Mouse (Mus musculus) neural tube, embryonic 12.5 days (tissue): Measurements from ENCODE around the gene Ankle1. TPM values are rescaled to one million over a fixed set of nuclear protein-coding genes. Genes with fewer than 3 reads are reported as not detected.

Source experiments
- ATAC-seq: fragments of 200-750 bp; cut with Nextera tagmentation; 2 replicates; pipeline ENCODE4 v1.8.0; 2017; ENCODE audit warnings: low read depth, mild to moderate bottlenecking, moderate TSS enrichment, moderate library complexity; ENCODE audit not compliant: low FRiP score
- H3K27ac ChIP-seq: fragments of 300-500 bp; sonication (generic); 2 replicates; pipeline ENCODE4 v1.5.1; 2016
- H3K27me3 ChIP-seq: fragments of 300-500 bp; sonication (generic); replicated peaks from 2 replicates; pipeline ENCODE4 v1.6.1; 2016; ENCODE audit warnings: mild to moderate bottlenecking
- H3K36me3 ChIP-seq: fragments of 300-500 bp; sonication (generic); 2 replicates; pipeline ENCODE4 v1.6.1; 2016; ENCODE audit warnings: mild to moderate bottlenecking
- H3K4me1 ChIP-seq: fragments of 300-500 bp; sonication (generic); 2 replicates; pipeline ENCODE4 v1.6.1; 2016
- H3K4me2 ChIP-seq: fragments of 300-500 bp; sonication (generic); replicated peaks from 2 replicates; pipeline ENCODE4 v1.6.1; 2016; ENCODE audit warnings: mild to moderate bottlenecking
- H3K4me3 ChIP-seq: fragments of 300-500 bp; sonication (generic); 2 replicates; pipeline ENCODE4 v1.5.1; 2016
- H3K9ac ChIP-seq: fragments of 300-500 bp; sonication (generic); 2 replicates; pipeline ENCODE4 v1.6.1; 2016; ENCODE audit warnings: mild to moderate bottlenecking
- H3K9me3 ChIP-seq: fragments of 300-500 bp; sonication (generic); 2 replicates; pipeline ENCODE4 v1.6.1; 2016; ENCODE audit warnings: mild to moderate bottlenecking
- WGBS: fragments of 180-500 bp; shearing (Covaris S2); methylation state at CpG from one replicate; pipeline ENCODE4 v1.1.7; 2016; 5-methylcytosine and 5-hydroxymethylcytosine counted together
- polyA plus RNA-seq: library from polyadenylated mRNA; unstranded; fragments of >200 nt; fragmentation: Nextera tagmentation; extraction: Ambion mirVana; gene quantifications from 2 replicates; pipeline ENCODE4 v1.2.1, GENCODE M21; 2016

Ankle1 gene
- polyA plus RNA-seq, result 24.0 and 26.6 TPM in 2 replicates

DNA sequence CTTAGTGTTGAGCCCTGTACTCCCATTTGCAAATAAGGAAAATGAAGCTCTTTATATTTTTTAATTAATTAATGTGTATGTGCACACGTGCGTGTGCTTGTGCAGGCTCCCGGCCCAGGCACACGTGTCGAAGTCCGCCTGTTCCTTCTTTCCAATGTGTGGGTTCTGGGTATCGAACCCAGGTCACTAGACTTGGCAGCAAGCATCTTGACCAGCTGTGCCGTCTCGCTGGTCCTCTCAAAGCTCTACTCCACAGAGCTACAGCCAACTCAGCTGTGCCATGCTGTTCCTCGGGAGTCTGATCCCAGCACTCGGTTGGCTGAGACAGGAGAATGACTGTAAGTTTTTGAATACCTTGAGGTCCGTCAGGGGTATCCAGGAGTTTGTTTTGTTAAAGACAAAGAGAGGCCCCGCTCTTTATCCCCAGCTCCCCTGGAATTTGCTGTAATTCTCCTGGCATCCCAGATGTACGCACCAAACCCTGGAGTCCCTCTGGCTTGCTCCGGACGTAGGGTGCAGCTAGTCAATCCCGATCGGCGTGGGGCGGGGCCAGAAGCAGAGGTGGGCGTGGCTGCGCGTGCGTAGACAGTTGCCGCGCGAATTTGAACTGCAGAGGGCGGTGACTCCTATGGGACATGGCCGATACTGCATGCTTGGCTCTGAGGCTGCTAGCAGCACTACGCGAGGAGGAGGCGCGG is at the start of gene Ankle1:
Gene Ankle1 (plus strand): TSS at position 610 of the 698 bp plus-strand sequence.
- Histone ChIP-seq H3K27me3 (no peaks in the 10 kb centered on the region), H3K4me2 (peak within 1 kb of the TSS; percentile 93), H3K27ac (no peak within 1 kb of the TSS), H3K9me3 (no peaks in the 10 kb centered on the region), H3K4me3 (peak within 1 kb of the TSS; percentile 55), H3K9ac (peak within 1 kb of the TSS; percentile 63), H3K4me1 (peaks cover 14% of the 10 kb centered on the region), H3K36me3 (peaks cover 17% of the 10 kb centered on the region)
- 15% methylated on average over 33 of the region's 33 CpGs for WGBS
- ATAC-seq, result peak; percentile 89

DNA sequence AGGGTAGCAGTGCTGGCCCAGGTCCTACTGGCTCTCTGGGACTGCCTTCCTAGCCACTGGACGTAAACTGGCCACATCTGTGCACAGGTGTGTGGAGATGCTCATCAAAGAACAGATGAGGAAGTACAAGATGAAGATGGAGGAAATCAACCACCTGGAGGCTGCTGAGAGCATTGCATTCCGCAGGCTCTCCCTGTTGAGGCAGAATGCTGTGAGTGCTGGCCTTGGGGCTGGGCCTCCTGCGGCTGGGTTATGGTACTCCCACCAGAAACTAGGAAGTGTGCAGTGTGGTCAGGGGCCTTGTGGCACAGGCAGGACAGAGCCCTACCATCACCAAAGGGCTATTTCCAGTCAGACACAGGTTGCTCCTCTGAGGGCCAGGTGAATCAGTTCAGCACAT is 47.8 kb upstream of the Ankle1 start:
- no peaks in the 10 kb centered on the region for H3K9me3 ChIP-seq
- no peak overlapping the region for H3K4me2 ChIP-seq
- peaks cover 70% of the 10 kb centered on the region for H3K36me3 ChIP-seq
- no peak overlapping the region for H3K4me3 ChIP-seq
- ATAC-seq, result no peak
- H3K4me1 ChIP-seq, result no peaks in the 10 kb centered on the region
- H3K27me3 ChIP-seq, result no peaks in the 10 kb centered on the region
- WGBS, result 93% methylated on average over 3 of the region's 3 CpGs
- no peak overlapping the region for H3K9ac ChIP-seq
- H3K27ac ChIP-seq, result no peak overlapping the region

DNA sequence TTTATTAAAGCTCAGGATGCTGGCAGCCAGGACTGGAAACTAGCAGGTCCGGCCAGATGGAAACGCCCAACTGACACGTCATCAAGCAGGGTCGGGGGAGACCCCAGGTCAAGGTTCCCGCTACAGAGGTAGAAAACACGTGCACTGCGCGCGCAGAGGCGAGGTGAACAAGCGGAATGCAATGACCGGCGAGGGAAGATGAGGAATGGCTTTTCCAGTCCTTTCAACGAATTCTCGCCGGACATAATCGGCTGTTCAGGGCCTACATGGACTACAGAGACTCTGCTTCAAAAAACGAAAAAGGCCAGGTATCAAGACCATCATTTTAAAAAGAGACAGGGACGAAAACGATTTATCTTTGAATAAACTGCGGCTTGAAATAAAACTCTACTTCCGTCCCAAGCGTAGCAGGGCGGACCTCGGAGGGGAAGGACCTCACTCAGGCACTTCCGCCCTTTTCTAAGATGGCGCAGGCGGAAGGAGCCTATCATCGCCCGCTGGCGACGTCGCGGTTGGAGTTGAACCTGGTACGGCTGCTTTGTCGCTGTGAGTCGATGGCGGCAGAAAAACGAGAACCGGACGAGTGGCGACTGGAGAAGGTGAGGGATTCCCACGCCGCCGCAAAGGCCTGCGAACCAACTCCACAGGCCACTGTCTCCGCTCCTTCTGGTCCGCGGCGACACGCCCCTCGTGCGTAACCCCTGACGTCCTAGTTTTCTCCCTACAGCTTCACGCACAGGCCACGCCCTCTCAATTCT is 38.9 kb upstream of the Ankle1 start, which contains the start of gene Use1:
Gene Use1 (plus strand): TSS at position 78 of the 758 bp plus-strand sequence.
- peak; percentile 80 for ATAC-seq
- H3K27ac ChIP-seq, result peak within 1 kb of the TSS; percentile 34; the same call in 1 of the 2 replicates
- H3K9ac ChIP-seq, result peak within 1 kb of the TSS; percentile 62
- H3K27me3 ChIP-seq, result no peaks in the 10 kb centered on the region
- under 1% methylated on average over 56 of the region's 56 CpGs for WGBS
- peak within 1 kb of the TSS; percentile 58 for H3K4me3 ChIP-seq
- peak within 1 kb of the TSS; percentile 77 for H3K4me2 ChIP-seq
- H3K36me3 ChIP-seq, result peaks cover 10% of the 10 kb centered on the region
- H3K4me1 ChIP-seq, result peaks cover 26% of the 10 kb centered on the region
- no peaks in the 10 kb centered on the region for H3K9me3 ChIP-seq

DNA sequence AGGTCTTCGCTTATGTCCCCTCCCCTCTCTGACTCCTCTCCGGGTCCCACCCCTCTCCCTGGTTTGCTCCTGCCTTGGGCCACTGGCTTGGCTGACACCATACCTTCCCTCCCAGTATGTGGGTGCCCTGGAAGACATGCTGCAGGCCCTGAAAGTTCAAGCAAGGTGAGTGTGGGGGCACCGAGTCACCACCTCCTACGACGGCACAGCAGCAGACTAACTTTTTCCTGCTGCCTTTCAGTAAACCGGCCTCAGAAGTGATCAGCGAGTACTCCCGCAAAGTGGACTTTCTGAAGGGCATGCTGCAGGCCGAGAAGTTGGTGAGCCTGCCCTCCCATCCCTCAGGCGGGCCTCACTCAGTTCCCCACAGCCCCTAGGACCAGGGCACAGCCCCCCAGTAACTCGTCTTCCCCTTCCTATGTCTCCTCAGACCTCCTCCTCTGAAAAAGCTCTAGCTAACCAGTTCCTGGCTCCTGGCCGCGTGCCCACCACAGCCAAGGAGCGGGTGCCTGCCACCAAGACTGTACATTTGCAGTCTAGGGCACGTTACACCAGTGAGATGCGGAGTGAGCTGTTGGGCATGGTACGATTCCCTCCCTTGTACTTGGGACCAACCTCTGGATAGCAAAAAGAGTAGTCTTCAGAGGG is 38.2 kb upstream of the Ankle1 start:
- peak overlapping the region; percentile 77 for H3K4me2 ChIP-seq
- WGBS, result 57% methylated on average over 17 of the region's 17 CpGs
- peaks cover 10% of the 10 kb centered on the region for H3K36me3 ChIP-seq
- H3K9me3 ChIP-seq, result no peaks in the 10 kb centered on the region
- no peaks in the 10 kb centered on the region for H3K27me3 ChIP-seq
- peak overlapping the region; percentile 58 for H3K4me3 ChIP-seq
- peak overlapping the region; percentile 62 for H3K9ac ChIP-seq
- peaks cover 26% of the 10 kb centered on the region for H3K4me1 ChIP-seq
- no peak overlapping the region; the same call in 1 of the 2 replicates for H3K27ac ChIP-seq
- no peak for ATAC-seq

DNA sequence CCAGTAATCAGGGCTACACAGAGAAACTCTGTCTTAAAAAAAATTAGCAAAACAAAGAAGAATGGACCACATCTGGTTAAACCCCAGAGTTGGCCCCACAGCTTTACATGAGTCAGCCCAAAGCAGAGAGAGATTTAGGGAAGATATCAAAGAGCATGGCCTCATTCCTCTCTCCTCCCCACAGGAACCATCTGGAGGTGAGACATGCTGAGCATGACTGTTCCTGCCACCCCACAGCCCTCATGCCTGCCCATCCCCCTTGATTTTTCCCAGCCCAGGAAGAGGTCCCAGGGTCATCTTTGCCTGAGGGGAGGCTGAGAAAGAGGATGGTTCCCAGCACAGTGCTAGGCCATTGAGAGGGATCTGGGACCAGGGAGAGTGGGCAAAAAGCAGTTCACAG is 37.4 kb upstream of the Ankle1 start:
- no peak for ATAC-seq
- H3K27me3 ChIP-seq, result no peaks in the 10 kb centered on the region
- H3K27ac ChIP-seq, result no peak overlapping the region
- H3K36me3 ChIP-seq, result peaks cover 13% of the 10 kb centered on the region
- 0 out of 2 replicates have a peak overlapping the region, but pooled peaks have one; percentile 77 for H3K4me2 ChIP-seq
- H3K9me3 ChIP-seq, result no peaks in the 10 kb centered on the region
- H3K4me1 ChIP-seq, result peaks cover 26% of the 10 kb centered on the region
- no peak overlapping the region for H3K9ac ChIP-seq
- H3K4me3 ChIP-seq, result no peak overlapping the region

DNA sequence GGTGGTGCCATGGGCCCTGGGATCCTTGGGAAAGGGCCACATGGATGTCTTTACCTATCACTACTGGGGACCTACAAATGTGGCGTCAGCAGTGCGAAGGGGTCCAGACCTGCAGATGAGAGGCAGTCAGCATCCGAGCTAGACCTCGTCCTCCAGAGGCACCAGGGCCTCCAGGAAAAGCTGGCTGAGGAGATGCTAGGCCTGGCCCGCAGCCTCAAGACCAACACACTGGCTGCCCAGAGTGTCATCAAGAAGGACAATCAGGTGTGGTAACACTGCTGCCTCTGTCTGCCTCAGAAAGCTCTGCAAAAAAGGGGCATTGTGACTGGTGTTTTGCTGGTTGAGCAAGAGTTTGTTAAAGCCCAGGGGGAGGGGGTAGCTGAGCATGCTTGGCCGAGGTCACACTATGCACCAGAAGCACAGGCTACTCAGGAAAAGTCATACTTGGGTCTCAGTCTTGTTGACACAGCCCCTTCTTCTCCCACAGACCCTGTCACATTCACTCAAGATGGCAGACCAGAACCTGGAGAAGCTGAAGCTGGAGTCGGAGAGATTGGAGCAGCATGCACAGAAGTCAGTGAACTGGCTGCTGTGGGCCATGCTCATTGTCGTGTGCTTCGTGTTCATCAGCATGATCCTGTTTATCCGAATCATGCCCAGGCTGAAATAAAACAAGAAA is 36.6 kb upstream of the Ankle1 start:
- 90% methylated on average over 10 of the region's 10 CpGs for WGBS
- no peak overlapping the region for H3K9ac ChIP-seq
- no peak for ATAC-seq
- 0 out of 2 replicates have a peak overlapping the region, but pooled peaks have one; percentile 5 for H3K4me2 ChIP-seq
- peaks cover 21% of the 10 kb centered on the region for H3K36me3 ChIP-seq
- peaks cover 26% of the 10 kb centered on the region for H3K4me1 ChIP-seq
- no peaks in the 10 kb centered on the region for H3K9me3 ChIP-seq
- H3K27me3 ChIP-seq, result no peaks in the 10 kb centered on the region
- H3K4me3 ChIP-seq, result no peak overlapping the region
- no peak overlapping the region for H3K27ac ChIP-seq

GRCm38 (mm10) chr8:71370711-71371235 is 35.0 kb upstream of the Ankle1 start:
- no peak for ATAC-seq
- Histone ChIP-seq H3K4me3 (peak overlapping the region; percentile 74), H3K4me2 (peak overlapping the region; percentile 51), H3K36me3 (peaks cover 26% of the 10 kb centered on the region), H3K27me3 (no peaks in the 10 kb centered on the region), H3K9me3 (no peaks in the 10 kb centered on the region), H3K4me1 (peaks cover 35% of the 10 kb centered on the region), H3K27ac (no peak overlapping the region), H3K9ac (no peak overlapping the region)
- 18% methylated on average over 5 of the region's 5 CpGs for WGBS

DNA sequence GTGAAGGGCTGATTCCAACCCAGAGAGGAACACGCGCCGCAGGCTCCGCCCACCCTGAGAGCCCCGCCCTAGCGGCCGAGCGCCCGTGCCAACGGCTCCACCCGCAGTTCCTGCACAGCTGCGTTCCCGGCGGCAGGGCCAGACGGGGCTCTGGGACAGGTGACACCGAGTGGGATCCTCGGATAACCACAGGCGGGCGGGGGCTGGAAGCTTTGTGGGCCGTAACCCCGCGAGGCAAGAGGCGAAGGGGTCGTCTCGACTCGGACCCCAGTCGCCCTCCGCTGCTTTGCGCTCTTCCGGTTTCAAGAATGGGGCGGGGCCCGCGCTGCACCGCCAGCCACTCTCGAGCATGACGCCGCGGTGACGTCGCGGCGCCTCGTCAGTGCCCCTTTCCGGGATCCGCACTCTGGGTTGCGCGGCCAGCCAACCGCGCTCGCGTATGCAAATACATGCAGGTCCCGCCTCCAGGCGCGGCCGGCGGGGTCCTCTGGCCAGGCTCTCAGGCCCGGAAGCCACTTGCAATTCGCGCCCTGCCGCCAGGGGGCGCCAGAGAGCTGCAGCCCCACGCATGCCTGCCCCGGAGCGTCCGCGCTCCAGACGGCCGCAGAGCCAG is 34.5 kb upstream of the Ankle1 start, which contains the start of gene Ocel1:
Gene Ocel1 (plus strand): TSS at position 63 of the 613 bp plus-strand sequence.
- WGBS, result under 1% methylated on average over 68 of the region's 68 CpGs
- Histone ChIP-seq H3K27me3 (no peaks in the 10 kb centered on the region), H3K36me3 (peaks cover 26% of the 10 kb centered on the region), H3K9ac (peak within 1 kb of the TSS; percentile 61), H3K4me3 (peak within 1 kb of the TSS; percentile 74), H3K4me2 (peak within 1 kb of the TSS; percentile 51), H3K4me1 (peaks cover 36% of the 10 kb centered on the region), H3K9me3 (no peaks in the 10 kb centered on the region), H3K27ac (peak within 1 kb of the TSS; percentile 75; the same call in 1 of the 2 replicates)
- ATAC-seq, result peak; percentile 79

GRCm38 (mm10) chr8:71372427-71372826 is 33.4 kb upstream of the Ankle1 start:
- no peak for ATAC-seq
- Histone ChIP-seq H3K4me1 (peaks cover 41% of the 10 kb centered on the region), H3K27me3 (no peaks in the 10 kb centered on the region; the same call in 1 of the 2 replicates)

GRCm38 (mm10) chr8:71373000-71373399 is 32.8 kb upstream of the Ankle1 start:
- peaks cover 30% of the 10 kb centered on the region for H3K36me3 ChIP-seq
- H3K4me3 ChIP-seq, result no peak overlapping the region
- ATAC-seq, result no peak
- H3K27ac ChIP-seq, result no peak overlapping the region
- H3K9ac ChIP-seq, result no peak overlapping the region
- no peaks in the 10 kb centered on the region; the same call in 1 of the 2 replicates for H3K27me3 ChIP-seq
- WGBS, result 93% methylated on average over 3 of the region's 3 CpGs
- H3K4me2 ChIP-seq, result no peak overlapping the region
- H3K4me1 ChIP-seq, result peaks cover 36% of the 10 kb centered on the region
- H3K9me3 ChIP-seq, result no peaks in the 10 kb centered on the region

More at GRCm38 (mm10) chr8:71372427-71372826, 33.4 kb upstream of the Ankle1 start:
- 89% methylated on average over 12 of the region's 12 CpGs for WGBS
- Histone ChIP-seq H3K4me2 (no peak overlapping the region), H3K9ac (no peak overlapping the region), H3K4me3 (no peak overlapping the region), H3K36me3 (peaks cover 26% of the 10 kb centered on the region), H3K27ac (no peak overlapping the region), H3K9me3 (no peaks in the 10 kb centered on the region)

GRCm38 (mm10) chr8:71374616-71375206 is 31.1 kb upstream of the Ankle1 start:
- H3K4me2 ChIP-seq, result no peak overlapping the region
- no peak overlapping the region for H3K9ac ChIP-seq
- H3K4me3 ChIP-seq, result no peak overlapping the region
- no peak overlapping the region for H3K27ac ChIP-seq
- peaks cover 27% of the 10 kb centered on the region for H3K36me3 ChIP-seq
- WGBS, result 81% methylated on average over 17 of the region's 17 CpGs
- peaks cover 45% of the 10 kb centered on the region for H3K4me1 ChIP-seq
- ATAC-seq, result no peak
- no peaks in the 10 kb centered on the region; the same call in 1 of the 2 replicates for H3K27me3 ChIP-seq
- no peaks in the 10 kb centered on the region for H3K9me3 ChIP-seq
